Mouse (Mus musculus) ES-E14 (cell line): ENCODE results near the gene Lrrc15.

ENCODE experiments used
- MAFK ChIP-seq: IDR thresholded peaks from 2 replicates; pipeline ENCODE4 v1.6.1; 2014; ENCODE audit warnings: mild to moderate bottlenecking, low read depth, low read length, inconsistent platforms; ENCODE audit not compliant: insufficient read depth
- ZC3H11A ChIP-seq: IDR thresholded peaks from 2 replicates; pipeline ENCODE4 v1.6.1; 2012; ENCODE audit warnings: low read depth, mild to moderate bottlenecking, inconsistent platforms, low read length, borderline replicate concordance
- ZNF384 ChIP-seq: IDR thresholded peaks from 2 replicates; pipeline ENCODE4 v1.6.1; 2012; ENCODE audit warnings: low read depth, low read length, inconsistent platforms

- TF ChIP-seq ZC3H11A (no peak), ZNF384 (no peak), MAFK (no peak)
These were observed 23.6 kb downstream of the Lrrc15 start for GRCm38 (mm10) chr16:30259444-30259843.
